Mouse (Mus musculus) cerebellum, postnatal 10 days (tissue): Measurements from ENCODE around the gene Mavs.
A peak's percentile ranks its signal among the peaks of the same experiment; 100 is the strongest.

ENCODE experiments used
- DNase-seq, 2 experiments: peaks; one replicate each; pipeline ENCODE4 v3.0.0; 2021; ENCODE audit warnings: mixed read lengths in 2 of 2

Gene Mavs

DNA sequence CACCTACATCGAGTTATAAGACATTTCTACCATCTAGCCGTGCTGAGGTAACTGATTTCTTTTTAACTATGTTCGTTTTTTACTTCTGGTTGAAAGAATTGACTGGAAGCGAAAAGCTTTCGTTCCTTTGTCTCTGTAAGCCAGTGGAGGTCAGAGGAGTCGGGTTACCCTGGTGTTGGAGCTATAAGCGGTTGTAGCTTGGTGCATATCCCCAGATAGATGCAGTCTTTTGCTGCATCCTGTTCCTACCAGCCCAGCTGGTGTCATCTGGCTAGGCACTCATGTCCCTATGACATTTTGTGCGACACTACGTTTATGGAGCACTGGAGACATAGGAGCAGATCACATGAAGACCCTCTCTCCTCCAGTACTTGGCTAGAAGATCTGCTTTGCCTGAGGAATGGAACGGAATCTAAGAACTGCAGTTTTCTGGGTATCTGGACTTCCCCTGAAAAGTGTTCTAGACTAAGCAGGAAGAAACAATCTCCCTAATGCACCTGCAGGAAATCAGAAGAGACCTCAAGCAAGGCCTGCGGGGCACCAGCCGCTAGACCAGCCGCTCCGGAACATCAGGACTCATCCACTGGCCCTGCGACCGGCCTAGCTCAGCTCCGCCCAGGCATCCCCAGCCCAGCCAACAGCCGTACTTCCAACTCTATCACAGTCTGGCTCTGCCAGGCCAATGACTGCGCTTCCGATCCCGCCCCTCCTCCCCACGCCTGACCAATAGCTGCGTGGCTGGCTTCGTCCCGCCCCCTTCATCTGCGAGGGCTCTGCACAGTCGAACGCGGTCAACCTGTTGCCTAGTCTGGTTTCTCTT, at the start of gene Mavs:
Mavs (plus strand) TSS at position 757 of the 820 bp plus-strand sequence.
- peak; percentile 97 to 98 for DNase-seq

DNA sequence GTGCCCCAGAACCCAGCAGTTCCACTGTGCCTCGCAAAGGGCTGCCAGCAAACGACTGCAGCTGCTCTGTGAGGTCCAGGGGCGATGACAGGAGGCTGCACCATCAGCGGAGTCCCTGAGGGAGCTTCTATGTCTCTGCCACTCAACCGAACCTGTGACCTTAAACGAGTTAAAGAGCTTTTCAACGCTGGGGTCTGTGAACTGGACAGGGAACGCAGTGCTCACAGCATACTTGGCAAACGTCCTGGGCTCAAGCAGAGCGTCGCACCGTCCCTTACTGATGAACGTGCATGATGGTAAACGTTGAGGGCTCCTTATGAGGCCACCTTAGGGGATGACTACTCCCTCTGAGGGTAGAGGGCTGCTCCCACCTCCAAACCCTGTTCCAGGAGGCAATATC, 47.5 kb upstream of the Mavs start:
- no peak for DNase-seq

DNA sequence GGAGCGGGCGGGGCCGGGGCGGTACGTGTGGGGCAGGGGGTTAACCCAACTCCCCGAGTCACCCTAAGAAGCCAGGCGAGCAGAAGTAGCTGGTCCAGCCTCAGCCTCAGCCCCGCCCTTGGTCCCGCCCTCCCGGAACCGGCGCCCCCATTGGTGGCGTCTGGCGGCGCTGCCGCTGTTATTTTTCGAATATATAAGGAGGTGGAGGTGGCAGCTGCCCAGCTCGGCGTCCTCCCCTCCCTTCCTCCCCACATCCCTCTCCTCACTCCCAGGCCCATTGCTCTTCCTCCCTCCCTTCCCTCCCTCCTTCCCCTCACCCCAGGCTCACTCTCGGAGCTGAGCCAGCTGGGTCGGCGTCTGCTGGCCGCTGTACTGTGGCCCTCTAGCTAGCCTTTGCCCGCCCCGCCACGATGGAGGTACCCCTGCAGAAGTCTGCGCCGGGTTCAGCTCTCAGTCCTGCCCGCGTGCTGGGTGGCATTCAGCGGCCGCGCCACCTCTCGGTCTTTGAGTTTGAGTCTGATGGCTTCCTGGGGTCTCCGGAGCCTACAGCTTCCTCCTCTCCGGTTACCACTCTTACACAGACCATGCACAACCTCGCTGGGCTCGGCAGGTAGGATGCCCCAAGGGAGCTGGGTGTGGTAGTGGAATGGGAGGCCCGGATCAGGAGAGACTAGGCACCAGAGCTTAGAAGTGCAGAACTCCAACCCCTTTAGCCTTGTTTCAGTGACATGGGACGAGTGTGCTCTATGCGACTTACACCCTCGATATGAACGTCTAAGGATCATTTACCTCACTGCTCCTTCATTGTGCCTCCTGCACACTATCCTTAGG, 46.9 kb upstream of the Mavs start, which contains the start of the genes Cdc25b and Spef1:
Cdc25b (plus strand) TSS at position 179 of the 831 bp plus-strand sequence.
Spef1 (minus strand) TSS at position 512 of the 831 bp plus-strand sequence.
- DNase-seq: peak; percentile 90 to 93

DNA sequence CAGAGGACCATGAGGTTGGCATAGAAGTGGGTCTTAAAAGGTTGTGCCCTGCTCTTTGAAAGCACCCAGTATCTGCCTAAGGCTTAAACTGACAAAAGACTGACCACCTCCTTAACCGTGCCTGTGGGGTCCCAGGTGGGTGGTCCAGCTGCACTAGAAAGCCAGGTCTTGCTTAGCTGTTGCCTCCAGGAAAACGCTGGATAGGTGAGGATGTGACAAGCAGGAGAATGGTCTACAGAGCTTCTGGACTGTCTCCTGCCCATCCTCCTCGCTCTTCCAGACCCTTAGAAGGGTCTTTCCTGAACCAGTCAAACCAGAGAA, 46.3 kb upstream of the Mavs start:
- peak in 1 of 2 experiments; percentile 20 for DNase-seq

DNA sequence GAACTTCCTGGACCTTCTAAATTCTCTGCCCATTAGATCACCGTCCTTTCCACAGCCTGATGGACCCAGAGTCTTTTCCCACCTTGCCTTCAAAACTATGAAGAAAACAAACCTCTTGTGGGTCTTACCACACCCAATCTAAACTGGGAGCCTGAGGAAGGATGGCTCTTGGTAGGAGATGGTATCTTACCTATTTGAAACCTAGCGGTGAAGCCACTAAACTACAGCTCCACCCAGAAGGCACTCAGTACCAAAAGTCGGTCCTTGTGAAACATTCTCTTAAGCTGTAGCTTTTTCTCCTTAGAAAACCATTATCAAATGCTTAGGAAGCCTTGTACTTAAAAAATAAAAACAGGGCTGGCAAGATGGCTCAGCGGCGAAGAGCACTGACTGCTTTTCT, 45.6 kb upstream of the Mavs start:
- no peak for DNase-seq

DNA sequence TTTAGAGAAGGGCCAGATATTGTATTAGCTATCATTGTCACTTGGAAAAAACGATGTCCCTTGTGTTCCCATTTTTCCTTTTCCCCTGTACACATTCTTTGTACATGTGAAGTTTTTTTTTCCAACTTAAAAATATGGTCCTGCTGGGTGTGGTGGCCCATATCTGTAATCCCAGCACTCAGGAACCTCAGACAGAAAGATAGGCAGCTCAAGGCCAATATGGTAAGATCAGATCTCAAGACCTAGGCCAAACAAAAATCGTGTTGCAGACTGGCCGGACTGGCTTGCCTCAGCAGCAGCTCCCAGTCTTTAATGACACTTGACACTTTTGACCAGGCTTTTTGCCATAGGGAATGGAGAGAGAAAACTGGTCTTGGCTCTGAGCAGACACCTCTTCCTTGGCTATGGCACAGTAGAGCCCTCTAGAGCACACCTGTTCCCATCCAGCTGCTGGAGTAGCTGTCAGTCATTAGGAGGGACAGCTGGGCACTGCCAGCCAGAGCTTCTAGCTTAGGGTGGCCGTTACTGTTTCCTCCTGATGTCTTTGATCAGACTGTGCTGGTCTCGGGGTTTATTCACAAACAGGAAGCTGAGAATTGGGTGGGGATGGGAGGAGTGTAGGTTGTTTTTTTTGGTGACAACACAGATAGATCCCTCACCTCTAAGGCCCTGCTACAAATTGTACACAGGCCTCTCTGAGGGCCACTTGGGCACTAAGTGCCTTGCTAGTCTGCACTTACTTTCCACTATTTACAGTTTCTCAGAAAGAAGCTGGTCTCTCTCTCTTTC, 44.1 kb upstream of the Mavs start:
- peak in 1 of 2 experiments; percentile 9 for DNase-seq

DNA sequence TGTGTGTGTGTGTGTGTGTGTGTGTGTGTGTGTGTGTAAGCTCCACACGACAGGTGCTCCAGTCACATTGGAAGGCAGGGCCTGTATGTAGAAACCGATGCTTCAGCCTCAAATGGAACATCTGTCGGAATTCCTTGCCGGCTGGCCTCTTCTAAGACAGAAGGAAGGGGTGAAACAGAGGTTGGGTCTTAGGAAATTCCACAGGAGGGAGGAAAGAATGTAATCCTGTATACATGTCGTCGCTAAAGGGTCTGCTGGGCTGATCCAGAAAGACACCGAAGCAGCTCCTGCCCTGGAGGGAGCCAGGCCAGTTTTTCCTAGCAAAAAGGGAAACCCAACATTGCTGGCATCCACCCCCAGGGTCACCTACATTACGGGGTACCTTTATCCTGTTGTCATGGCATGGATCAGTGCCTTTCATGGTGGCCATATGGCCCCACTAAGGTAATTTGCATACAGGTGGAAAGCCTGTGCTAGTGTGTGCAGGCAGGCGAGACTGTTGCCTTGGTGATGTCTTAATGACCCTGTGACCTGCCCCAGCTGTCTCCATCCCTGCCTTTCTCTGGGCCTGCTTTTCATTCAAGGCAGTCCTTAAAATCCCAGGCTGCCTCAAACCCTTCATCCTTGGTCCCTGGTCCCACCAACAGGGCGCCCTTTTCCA, 43.4 kb upstream of the Mavs start:
- DNase-seq: peak in 1 of 2 experiments; percentile 42

DNA sequence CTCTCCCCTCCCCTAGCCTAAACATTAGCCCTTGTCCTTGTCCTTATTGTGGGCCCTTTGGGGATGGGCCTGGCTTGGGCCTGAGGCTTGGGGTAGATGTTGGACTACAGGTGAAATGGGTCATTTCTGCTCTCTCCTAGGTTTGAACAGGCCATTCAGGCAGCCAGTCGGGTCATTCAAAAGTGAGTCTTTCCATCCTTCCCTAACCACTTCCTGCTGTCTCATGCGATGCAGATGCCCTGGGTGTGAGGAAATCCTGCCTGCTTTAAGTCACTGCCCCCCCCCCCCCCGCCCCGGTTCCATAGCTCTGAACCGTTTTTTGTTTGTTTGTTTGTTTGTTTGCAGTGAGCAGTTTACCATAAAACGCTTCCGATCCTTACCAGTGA, 42.9 kb upstream of the Mavs start:
- DNase-seq: no peak

DNA sequence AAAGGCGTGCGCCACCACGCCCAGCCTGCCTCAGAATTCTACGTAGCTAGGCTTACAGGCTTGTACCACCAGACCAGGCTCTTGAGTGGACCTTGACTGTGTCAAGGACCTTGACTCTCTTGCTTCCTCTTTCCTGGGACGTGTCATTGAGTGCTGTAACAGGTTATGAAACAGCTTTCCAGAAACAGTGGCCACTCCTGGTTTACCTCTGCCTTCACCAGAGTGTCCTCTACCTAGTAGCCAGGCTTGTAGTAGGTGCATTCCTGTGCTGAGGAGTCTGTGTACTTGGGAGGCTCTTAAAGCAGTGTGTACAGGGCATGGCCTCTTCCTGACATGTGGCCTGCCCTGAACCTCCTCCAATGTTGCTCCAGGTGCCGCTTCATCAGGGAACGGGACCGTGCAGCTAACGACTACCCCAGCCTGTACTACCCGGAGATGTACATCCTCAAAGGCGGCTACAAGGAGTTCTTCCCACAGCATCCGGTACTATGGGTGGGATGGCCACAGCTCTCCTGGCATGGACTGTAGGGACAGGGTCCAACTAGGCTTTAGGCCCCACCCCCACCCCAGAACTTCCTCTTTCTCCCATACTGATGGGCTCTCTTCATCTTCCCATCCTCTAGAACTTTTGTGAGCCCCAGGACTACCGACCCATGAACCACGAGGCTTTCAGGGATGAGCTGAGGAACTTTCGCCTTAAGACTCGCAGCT, 37.1 kb upstream of the Mavs start:
- no peak for DNase-seq

DNA sequence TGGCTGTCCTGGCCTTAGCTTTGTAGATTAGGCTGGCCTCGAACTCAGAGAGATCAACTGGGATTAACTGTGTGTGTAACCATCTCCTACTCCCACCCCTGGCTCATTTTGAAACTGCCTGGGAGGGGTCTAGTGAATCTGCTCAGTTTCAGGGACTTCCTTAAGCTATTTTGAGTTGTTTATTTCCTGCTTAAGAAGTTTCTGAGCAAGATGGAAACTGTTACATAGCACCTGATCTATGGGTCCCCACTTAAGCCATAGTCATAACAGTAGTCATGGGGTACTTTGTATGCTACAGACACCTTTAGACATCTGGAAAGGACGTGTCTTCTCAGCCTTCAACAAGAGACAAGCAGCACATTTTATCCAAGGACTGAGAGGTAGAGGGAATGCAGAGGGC, 33.2 kb upstream of the Mavs start:
- DNase-seq: no peak

DNA sequence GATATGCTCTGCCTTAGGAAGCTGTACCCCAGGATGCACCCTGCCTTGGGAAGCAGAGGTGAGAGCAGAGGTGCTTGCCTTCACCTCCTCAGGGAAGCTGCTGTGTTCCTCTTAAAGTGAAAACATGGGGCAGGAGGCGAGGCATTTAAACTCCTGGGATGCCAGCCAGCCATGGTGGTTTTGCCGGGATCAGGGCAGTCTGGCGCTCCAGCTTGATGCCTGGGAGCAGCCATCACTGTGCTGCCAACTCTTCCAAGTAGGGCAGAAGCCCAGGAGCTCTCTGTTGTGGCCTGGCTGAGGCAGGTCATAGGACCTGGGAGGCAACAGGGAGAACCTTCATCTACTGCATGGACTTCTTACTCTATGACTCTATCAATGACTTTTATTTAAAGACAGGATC, 32.6 kb upstream of the Mavs start:
- peak; percentile 53 to 64 for DNase-seq

DNA sequence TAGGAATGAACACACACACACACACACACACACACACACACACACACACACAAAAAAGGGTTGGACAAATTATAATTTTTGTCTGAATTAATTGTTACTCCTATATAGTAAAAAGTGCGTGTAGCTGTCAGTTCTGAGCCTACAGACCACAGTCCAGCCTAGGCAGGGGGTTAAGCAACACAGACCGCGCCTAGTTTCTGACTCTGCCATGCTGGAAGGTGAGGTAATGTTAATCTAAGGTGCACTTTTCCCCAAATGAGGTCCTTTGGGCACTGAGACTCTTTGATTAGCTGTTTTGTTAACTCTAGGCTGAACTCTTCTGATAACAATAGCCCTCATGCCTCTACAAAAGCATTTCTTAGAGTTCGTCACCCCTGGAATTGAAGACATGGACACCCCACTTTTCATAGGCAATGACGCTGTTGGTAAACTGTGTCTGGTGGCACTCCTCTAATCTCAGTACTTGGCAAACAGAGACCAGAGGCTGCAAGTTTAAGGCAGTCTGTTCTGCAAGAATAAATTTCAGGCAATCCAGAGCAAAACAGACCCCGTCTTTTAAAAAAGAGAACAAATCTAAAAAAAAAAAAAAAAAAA, 29.9 kb upstream of the Mavs start:
- DNase-seq: no peak

DNA sequence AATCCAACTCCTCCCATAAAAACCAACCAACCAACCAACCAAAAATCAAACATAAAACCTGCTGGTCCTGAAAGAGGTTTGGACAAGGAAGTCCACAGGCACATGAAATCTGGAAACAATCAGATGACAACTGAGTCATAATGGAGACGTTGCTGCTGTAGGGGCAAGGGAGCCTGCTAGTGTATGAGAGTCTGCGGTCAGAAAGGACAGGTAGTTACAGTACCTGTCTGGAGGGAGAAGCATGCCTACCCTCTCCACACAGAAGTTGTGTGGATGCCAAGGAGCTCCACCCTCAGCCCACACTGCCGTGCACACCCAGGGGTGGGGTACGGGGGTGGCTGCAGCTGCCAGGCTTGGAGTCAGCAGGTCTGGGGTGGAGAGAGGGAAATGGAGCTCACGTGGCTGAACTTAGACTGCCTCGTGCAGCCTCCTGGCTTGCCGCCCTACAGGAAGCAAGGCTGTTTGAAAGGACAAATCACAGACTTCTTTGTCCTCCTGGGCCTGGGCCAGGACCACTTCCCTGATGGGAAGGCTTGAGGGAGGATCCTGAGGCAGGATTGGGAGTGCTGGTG, 29.4 kb upstream of the Mavs start:
- peak; percentile 73 to 78 for DNase-seq

DNA sequence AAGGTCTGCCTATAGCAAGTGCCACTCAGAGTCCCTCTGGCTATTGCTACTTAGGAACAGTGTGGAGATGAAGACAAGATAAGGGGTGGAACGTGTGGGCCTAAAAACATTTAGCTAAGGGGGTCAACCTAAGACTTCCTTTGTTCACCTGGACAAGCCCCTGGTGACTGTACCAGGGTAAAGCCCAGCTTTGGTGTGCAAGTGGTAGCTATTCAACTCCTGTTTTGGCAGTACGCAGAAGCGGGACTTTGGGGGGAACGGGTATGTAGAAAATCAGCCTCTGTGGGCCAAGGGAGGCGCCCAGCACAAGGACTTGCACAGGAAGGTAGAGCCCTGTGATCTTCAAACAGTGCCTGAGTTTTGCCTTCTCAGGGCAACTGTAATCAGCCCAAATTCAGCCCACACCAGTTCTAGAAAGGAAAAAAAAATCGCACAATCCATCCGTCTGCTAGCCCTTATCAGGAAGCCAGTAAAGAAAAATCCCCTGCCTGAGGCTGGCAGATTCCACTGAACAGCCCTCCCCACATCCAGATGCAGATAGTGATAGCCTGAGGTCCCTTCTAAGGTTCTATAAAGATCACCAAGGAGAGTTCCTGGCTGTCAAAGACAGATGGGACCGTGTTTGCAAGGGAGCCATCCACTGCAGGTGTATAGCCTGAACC, 28.2 kb upstream of the Mavs start:
- DNase-seq: no peak

DNA sequence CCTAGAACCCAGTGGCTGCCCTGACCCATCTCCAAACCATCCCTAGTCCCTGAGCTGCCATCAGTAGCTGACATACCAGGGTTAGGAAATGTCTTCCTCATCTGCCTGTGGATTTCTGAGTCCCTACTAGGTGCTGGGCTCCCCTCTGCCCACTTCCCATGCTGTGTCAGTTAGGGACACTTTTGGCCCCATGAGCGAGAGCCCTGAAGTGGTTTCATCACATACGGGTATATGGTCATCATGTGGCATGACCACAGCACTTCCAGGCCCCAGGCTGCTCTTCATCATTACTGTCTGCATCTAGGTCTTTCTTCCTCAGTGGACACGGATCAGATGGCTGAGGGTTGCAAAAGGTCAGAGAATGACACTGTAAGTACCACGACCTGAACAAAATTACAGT, 27.1 kb upstream of the Mavs start, which contains the start of gene Ap5s1:
Ap5s1 (plus strand) TSS at position 301 of the 400 bp plus-strand sequence.
- no peak for DNase-seq

DNA sequence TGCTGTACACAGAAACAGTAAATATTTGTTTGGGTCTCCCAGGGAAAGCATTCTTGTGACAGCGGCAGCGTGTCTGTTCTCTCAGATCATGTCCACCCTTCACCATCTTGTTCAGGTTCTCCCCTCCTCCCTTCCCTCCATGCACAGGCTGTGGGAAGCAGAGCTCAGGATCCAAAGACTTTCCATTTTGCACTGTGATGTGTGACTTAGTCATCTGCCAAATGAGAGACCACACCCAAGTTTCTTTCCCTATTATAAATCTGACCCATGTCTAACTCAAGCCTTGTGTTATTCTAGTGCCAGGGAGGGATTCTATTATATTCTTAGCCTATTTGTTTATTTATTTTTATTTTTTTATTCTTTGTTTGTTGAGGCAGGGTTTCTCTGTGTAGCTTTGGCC, 25.5 kb upstream of the Mavs start:
- DNase-seq: no peak

DNA sequence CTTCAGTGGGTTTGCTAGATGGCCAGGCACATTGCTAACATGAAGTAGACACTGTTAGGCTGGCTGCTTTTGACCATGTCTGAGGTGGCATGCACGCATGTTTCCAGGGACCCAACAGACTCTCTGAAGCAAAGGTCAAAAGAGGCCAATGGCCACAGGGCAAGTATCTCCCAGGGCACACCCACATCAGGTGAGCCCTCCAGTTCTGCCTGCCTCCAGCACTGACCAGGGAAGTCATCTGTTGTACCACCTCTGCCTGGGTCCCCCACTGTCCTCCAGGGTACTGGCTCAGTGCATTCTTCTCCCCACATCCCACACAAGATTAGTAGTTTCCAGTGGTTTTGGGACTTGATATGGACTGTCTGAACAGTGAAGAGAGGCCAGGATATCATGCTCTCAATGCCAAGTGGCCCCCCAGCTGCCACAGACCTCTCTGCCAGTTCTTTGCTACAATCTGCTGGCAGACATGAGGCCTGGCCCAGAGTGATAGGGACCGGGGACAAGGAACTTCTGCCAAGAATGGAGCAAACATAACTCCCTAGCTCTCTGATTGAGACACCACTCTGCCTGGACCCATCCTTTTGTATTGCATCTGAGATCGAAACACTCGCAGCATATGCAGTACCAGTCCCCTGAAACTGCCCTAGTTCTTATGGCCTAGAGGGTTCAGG, 24.6 kb upstream of the Mavs start:
- DNase-seq: peak; percentile 52 to 63

DNA sequence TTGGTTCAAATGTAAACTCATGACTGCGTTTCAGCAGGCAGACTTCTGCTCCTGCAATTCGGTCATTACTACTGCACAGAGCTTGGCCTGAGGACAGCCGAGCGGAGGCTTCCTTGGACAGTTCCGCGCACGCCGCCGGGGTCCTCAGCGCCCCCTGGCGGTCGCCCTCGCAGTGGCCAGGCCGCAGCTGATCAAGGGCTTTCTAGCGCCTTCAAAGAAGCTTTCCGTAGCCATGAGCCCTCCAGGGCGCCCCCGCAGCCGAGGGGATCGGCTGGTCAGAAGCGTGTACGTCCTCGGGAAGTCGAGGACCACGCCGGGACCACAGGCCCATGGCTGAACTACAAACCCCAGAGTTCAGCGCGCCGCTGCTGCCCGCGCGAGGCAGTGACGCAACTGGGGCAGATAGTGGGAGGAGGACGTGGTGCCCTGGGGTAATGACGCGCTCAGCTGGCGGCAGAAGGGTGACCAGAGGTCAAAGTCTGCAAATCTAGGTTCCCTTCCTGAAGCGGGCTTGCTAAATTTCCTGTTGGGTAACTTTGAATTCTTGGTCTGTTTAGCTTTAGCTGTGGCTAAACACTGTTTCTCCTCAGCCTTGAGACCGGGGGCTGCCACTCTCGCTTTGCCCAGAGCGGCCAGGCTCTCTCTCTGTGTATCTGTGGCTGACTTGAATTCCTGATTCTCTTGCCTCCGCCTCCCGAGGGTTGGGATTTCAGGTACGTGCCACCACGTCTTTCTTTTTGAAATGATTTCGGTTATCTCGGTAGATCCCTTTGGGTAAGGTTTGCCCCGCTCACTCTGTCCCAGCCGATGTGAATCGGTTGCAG, 23.7 kb upstream of the Mavs start:
- DNase-seq: peak; percentile 97 to 98
